ENCODE assay signal across 10 mouse cellular contexts in the genomic region with DNA sequence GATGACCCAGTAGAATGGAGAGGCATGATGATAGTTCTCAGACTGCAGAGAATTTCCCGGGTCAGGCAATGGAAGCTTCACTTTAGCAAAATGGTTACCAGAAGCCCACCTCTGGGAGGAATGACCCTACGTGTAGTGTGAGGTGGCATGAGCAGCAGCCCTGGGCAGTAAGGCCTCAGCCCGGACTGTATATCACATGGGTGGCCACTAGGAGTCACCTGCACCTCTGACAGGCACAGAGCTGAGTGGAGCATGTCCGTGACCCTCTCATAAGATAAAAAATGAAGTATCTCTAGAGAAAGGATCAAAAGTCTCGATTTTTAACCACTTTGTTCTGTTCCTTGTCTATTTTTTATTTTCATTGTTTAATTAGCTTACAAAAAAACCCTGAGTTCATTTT. TPM values are rescaled to one million over a fixed set of nuclear protein-coding genes. Genes with fewer than 3 reads are reported as not detected.
DNase-seq lines count a peak whose midpoint lies in the region; ATAC-seq and TF ChIP-seq lines count a peak whose summit lies in the region.
"Had no signal": no experiment of that assay in that cellular context is flagged by ENCODE, and none has a peak within 500 bp of the region (broad histone marks: within the 10 kb centered on the region; RNA-seq: fewer than 3 reads in every experiment).

No protein-coding gene starts in this region.

- no peak overlapping the region for H3K4me2 ChIP-seq in lung, embryonic 16.5 days (ENCODE audit: low read depth, low read length)
- H3K4me2 ChIP-seq: heart, embryonic 13.5 days; midbrain, embryonic 12.5 days had no signal

- TF ChIP-seq CTCF in C2C12 (IDR thresholded peaks at IDR 0.05; ENCODE audit: control insufficient read depth, insufficient read depth, insufficient read length): peak; percentile 10

- no peaks in the 10 kb centered on the region for H3K4me1 ChIP-seq in lung, embryonic 16.5 days (replicated peaks; ENCODE audit: control insufficient read depth, insufficient read depth, low read length)
- H3K4me1 ChIP-seq: heart, embryonic 13.5 days; midbrain, embryonic 12.5 days had no signal

- no peaks in the 10 kb centered on the region for H3K36me3 ChIP-seq in C2C12 (ENCODE audit: control insufficient read depth, insufficient read depth)
- H3K36me3 ChIP-seq in lung, embryonic 16.5 days (ENCODE audit: control insufficient read depth, insufficient read depth, low read length): no peaks in the 10 kb centered on the region
- H3K36me3 ChIP-seq: heart, embryonic 13.5 days; midbrain, embryonic 12.5 days had no signal

- intact Hi-C loops in heart, postnatal 25 days (cut with DNase I): no loop called here

- H3K79me2 ChIP-seq in C2C12 (ENCODE audit: control insufficient read depth, insufficient read depth): no peaks in the 10 kb centered on the region

- peak; percentile 27 for DNase-seq in heart, postnatal 4 days
- DNase-seq in heart, postnatal 25 days (ENCODE audit: low spot score): no peak
- peak; percentile 51 for DNase-seq in adrenal gland, postnatal 14 days
- no peak for DNase-seq in right cerebral cortex, postnatal 4 days
- no peak for DNase-seq in left cerebral cortex, adult 9 months (ENCODE audit: low spot score in 2 of 2)
- DNase-seq in urinary bladder, postnatal 36 days (ENCODE audit: low spot score in 2 of 2): no peak

- ATAC-seq in lung, embryonic 16.5 days (ENCODE audit: low read depth): 0 out of 2 replicates have a peak, but pooled peaks have one; percentile 49

- H3K27ac ChIP-seq in lung, embryonic 16.5 days (ENCODE audit: low read length): no peak overlapping the region
- H3K27ac ChIP-seq: heart, embryonic 13.5 days; midbrain, embryonic 12.5 days had no signal

- peaks cover 12% of the 10 kb centered on the region for H3K27me3 ChIP-seq in C2C12 (ENCODE audit: control insufficient read depth, insufficient read depth, insufficient read length)
- no peaks in the 10 kb centered on the region for H3K27me3 ChIP-seq in lung, embryonic 16.5 days (ENCODE audit: control insufficient read depth, insufficient read depth, low read depth, low read length)
- H3K27me3 ChIP-seq: midbrain, embryonic 12.5 days had no signal

- no peak overlapping the region for H3K4me3 ChIP-seq in C2C12 (ENCODE audit: insufficient read depth, poor library complexity, severe bottlenecking)
- H3K4me3 ChIP-seq in lung, embryonic 16.5 days (ENCODE audit: low read length): no peak overlapping the region
- H3K4me3 ChIP-seq: heart, embryonic 13.5 days; midbrain, embryonic 12.5 days had no signal

- H3K9ac ChIP-seq in lung, embryonic 16.5 days (ENCODE audit: low read length): no peak overlapping the region
- H3K9ac ChIP-seq: heart, embryonic 13.5 days; midbrain, embryonic 12.5 days had no signal

- 38% methylated on average over 5 of the region's 5 CpGs for WGBS in lung, embryonic 16.5 days

- H3K79me3 ChIP-seq in C2C12 (ENCODE audit: low read depth): no peaks in the 10 kb centered on the region

- H3ac ChIP-seq in C2C12 (ENCODE audit: control insufficient read depth, insufficient read length, low read depth): no peak overlapping the region

- no peaks in the 10 kb centered on the region for H3K9me3 ChIP-seq in lung, embryonic 16.5 days (ENCODE audit: control insufficient read depth, low read length)
- H3K9me3 ChIP-seq: heart, embryonic 13.5 days; midbrain, embryonic 12.5 days had no signal

TF ChIP-seq in C2C12, 6 proteins besides CTCF, POLR2A, EP300 and RAD21:
- no peak for TF ChIP-seq MYOG (IDR thresholded peaks at IDR 0.05; ENCODE audit: control insufficient read depth, extremely low read depth, insufficient read length)
- TF ChIP-seq MYOD1 (IDR thresholded peaks at IDR 0.05; ENCODE audit: control insufficient read depth, insufficient read length, low read depth): no peak
- no peak for TF ChIP-seq MAX (IDR thresholded peaks at IDR 0.05)
- TF ChIP-seq CEBPB (IDR thresholded peaks at IDR 0.05; ENCODE audit: low read depth): no peak
- TF ChIP-seq USF1 (IDR thresholded peaks at IDR 0.05; ENCODE audit: low read depth): no peak
- no peak for TF ChIP-seq FOSL1 (IDR thresholded peaks at IDR 0.05; ENCODE audit: insufficient read depth, low read length, poor library complexity, severe bottlenecking)

RNA-seq across cellular contexts. Expression of gene Cpb2, which starts 14.4 kb away (rescaled TPM):
- not detected for total RNA-seq in heart, postnatal 4 days (2021)
- total RNA-seq in heart, postnatal 25 days (2021): not detected
- not detected for polyA plus RNA-seq in C2C12 (2012; fragmentation: generic; extraction: Trizol)
- 1.4 and 44.6 TPM in 2 replicates for total RNA-seq in adrenal gland, postnatal 14 days (2021)
- 0.36 and 2.4 TPM in 2 replicates for polyA plus RNA-seq in lung, embryonic 16.5 days (2015; fragmentation: Nextera tagmentation; extraction: Ambion mirVana)
- polyA plus RNA-seq: midbrain, embryonic 12.5 days had no signal

RNA-seq across cellular contexts. Expression of gene Zc3h13, which starts 27.7 kb away (rescaled TPM):
- 10 to 100 TPM; 27.3 to 29.4 TPM for total RNA-seq in heart, postnatal 4 days (2021)
- total RNA-seq in heart, postnatal 25 days (2021): 10 to 100 TPM; 25.4 to 26.3 TPM
- 9.8 TPM for polyA plus RNA-seq in C2C12 (2012; fragmentation: generic; extraction: Trizol)
- 24.3 and 30.4 TPM in 2 replicates for total RNA-seq in adrenal gland, postnatal 14 days (2021)
- polyA plus RNA-seq in lung, embryonic 16.5 days (2015; fragmentation: Nextera tagmentation; extraction: Ambion mirVana): 22.6 and 26.5 TPM in 2 replicates

Comparison
In these comparisons a context has a peak if more than half of its experiments do, and no peak if none do; other contexts are left out.
1. DNase-seq: peak in heart, postnatal 4 days (single experiment) and adrenal gland, postnatal 14 days (single experiment); none in heart, postnatal 25 days (single experiment), right cerebral cortex, postnatal 4 days (single experiment), left cerebral cortex, adult 9 months (0 of 2) and urinary bladder, postnatal 36 days (0 of 2).